ENCODE assay signal across 21 mouse cellular contexts in the genomic region with DNA sequence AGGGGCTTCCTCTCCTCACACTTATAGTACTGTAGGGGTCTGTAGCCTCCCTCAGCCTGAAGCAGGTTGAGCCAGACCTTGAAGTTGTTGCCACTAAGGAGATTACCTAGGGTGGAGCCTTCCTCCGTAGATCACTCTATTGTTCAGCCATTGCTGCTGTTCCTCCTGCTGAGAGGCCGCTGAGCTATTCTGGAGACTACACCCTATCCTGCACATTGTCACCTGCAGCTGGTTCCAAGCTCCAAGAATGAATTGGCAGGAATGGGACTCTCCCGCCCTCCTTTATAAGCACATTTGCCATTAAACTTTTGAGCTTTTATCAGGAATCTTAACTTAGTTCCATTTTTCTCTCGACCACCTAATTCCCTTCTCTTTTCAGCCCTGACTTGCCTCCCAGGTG.
A peak's percentile ranks its signal among the peaks of the same experiment; 100 is the strongest.
DNase-seq lines count a peak whose midpoint lies in the region; ATAC-seq and TF ChIP-seq lines count a peak whose summit lies in the region.
"Had no signal": no experiment of that assay in that cellular context is flagged by ENCODE, and none has a peak within 500 bp of the region (broad histone marks: within the 10 kb centered on the region; RNA-seq: fewer than 3 reads in every experiment).

No protein-coding gene starts in this region.

- no peaks in the 10 kb centered on the region for H3K27me3 ChIP-seq in ES-Bruce4 (ENCODE audit: control insufficient read depth, insufficient read depth, low read length, poor library complexity, severe bottlenecking)
- H3K27me3 ChIP-seq in midbrain, embryonic 10.5 days (ENCODE audit: low read depth, poor library complexity, severe bottlenecking): no peaks in the 10 kb centered on the region
- H3K27me3 ChIP-seq in forebrain, embryonic 13.5 days: no peaks in the 10 kb centered on the region
- H3K27me3 ChIP-seq: embryonic facial prominence, embryonic 12.5 days; Patski had no signal

- H3K36me3 ChIP-seq in ES-Bruce4 (ENCODE audit: control insufficient read depth, insufficient read depth, low read length, poor library complexity, severe bottlenecking): no peaks in the 10 kb centered on the region
- H3K36me3 ChIP-seq in midbrain, embryonic 10.5 days: no peaks in the 10 kb centered on the region
- H3K36me3 ChIP-seq in forebrain, embryonic 13.5 days (ENCODE audit: poor library complexity, severe bottlenecking): no peaks in the 10 kb centered on the region
- H3K36me3 ChIP-seq: embryonic facial prominence, embryonic 10.5 days; embryonic facial prominence, embryonic 12.5 days; G1E had no signal

- WGBS in midbrain, embryonic 10.5 days: 37% methylated on average over 4 of the region's 4 CpGs
- 29% methylated on average over 4 of the region's 4 CpGs for WGBS in forebrain, embryonic 13.5 days

- no peak for TF ChIP-seq CTCF in ES-Bruce4 (IDR thresholded peaks at IDR 0.05; ENCODE audit: low read depth, low read length)

- peaks cover 9% of the 10 kb centered on the region for H3K9me3 ChIP-seq in ES-Bruce4 (replicated peaks; ENCODE audit: control insufficient read depth, insufficient read depth, low read length, poor library complexity, severe bottlenecking)
- H3K9me3 ChIP-seq in midbrain, embryonic 10.5 days (replicated peaks): no peaks in the 10 kb centered on the region
- H3K9me3 ChIP-seq in forebrain, embryonic 13.5 days (replicated peaks): no peaks in the 10 kb centered on the region
- H3K9me3 ChIP-seq: embryonic facial prominence, embryonic 10.5 days; embryonic facial prominence, embryonic 12.5 days; G1E had no signal

- no peak overlapping the region for H3K4me3 ChIP-seq in ES-Bruce4 (ENCODE audit: low read depth, low read length)
- no peak overlapping the region for H3K4me3 ChIP-seq in midbrain, embryonic 10.5 days
- no peak overlapping the region for H3K4me3 ChIP-seq in forebrain, embryonic 13.5 days
- H3K4me3 ChIP-seq: embryonic facial prominence, embryonic 10.5 days; embryonic facial prominence, embryonic 12.5 days had no signal

- DNase-seq in ES-CJ7 (ENCODE audit: low read depth, low spot score) (peak; percentile 94), R1 (ENCODE audit: low read depth, low spot score) (peak; percentile 91), ZHBTc4 (ENCODE audit: low read depth, low spot score) (peak; percentile 84)
- DNase-seq in midbrain, embryonic 10.5 days (ENCODE audit: low spot score): no peak
- no peak for DNase-seq in urinary bladder, postnatal 36 days (ENCODE audit: low spot score in 2 of 2)
- DNase-seq: adrenal gland, adult 2 months; adrenal gland, postnatal 10 days; adrenal gland, postnatal 25 days; cerebellum, adult 11-12 months; cerebellum, adult 2 months; cerebellum, adult 9-10 months; cerebellum, postnatal 10 days; cerebellum, postnatal 25 days had no signal

- H3K4me2 ChIP-seq in forebrain, embryonic 13.5 days: no peak overlapping the region
- H3K4me2 ChIP-seq: embryonic facial prominence, embryonic 12.5 days had no signal

- no peak for TF ChIP-seq POLR2A in ES-Bruce4 (IDR thresholded peaks at IDR 0.05; ENCODE audit: insufficient read depth, low read length)

- no peak for ATAC-seq in forebrain, embryonic 13.5 days
- ATAC-seq: forebrain, embryonic 14.5 days; forebrain, embryonic 16.5 days; Patski had no signal

- H3K27ac ChIP-seq in ES-Bruce4 (ENCODE audit: insufficient read depth, low read length): peak overlapping the region; percentile 43
- H3K27ac ChIP-seq in midbrain, embryonic 10.5 days (replicated peaks): no peak overlapping the region
- H3K27ac ChIP-seq in forebrain, embryonic 13.5 days: no peak overlapping the region
- H3K27ac ChIP-seq: embryonic facial prominence, embryonic 10.5 days; embryonic facial prominence, embryonic 12.5 days had no signal

- H3K9ac ChIP-seq in ES-Bruce4 (ENCODE audit: low read depth, poor library complexity, severe bottlenecking): no peak overlapping the region
- no peak overlapping the region for H3K9ac ChIP-seq in forebrain, embryonic 13.5 days
- H3K9ac ChIP-seq: embryonic facial prominence, embryonic 12.5 days had no signal

- H3K4me1 ChIP-seq in ES-Bruce4 (ENCODE audit: control insufficient read depth, insufficient read depth, low read length): no peaks in the 10 kb centered on the region
- H3K4me1 ChIP-seq in midbrain, embryonic 10.5 days: no peaks in the 10 kb centered on the region
- no peaks in the 10 kb centered on the region for H3K4me1 ChIP-seq in forebrain, embryonic 13.5 days
- H3K4me1 ChIP-seq: embryonic facial prominence, embryonic 10.5 days; embryonic facial prominence, embryonic 12.5 days had no signal

- peak; percentile 89; the same call in 1 of the 2 replicates for TF ChIP-seq EP300 in ES-Bruce4 (IDR thresholded peaks at IDR 0.05; ENCODE audit: insufficient read depth, low read depth, low read length)

Comparison
In these comparisons a context has a peak if more than half of its experiments do, and no peak if none do; other contexts are left out.
1. DNase-seq: peak in ES-CJ7 (single experiment), R1 (single experiment) and ZHBTc4 (single experiment); none in midbrain, embryonic 10.5 days (single experiment) and urinary bladder, postnatal 36 days (0 of 2).